Mouse (Mus musculus): ENCODE measurements around the gene Rbbp5. TPM values are rescaled to one million over a fixed set of nuclear protein-coding genes. Genes with fewer than 3 reads are reported as not detected.
"Not testable (repeated sequence)": the region's sequence is repeated elsewhere in the genome, so short reads cannot be mapped to it uniquely, and the experiment has no call there.

Gene Rbbp5
- polyA plus RNA-seq, 1 experiment from 2014 or later: 62.0 TPM

GRCm38 (mm10) chr1:132469519-132469918 is 7.6 kb upstream of the Rbbp5 start:
- Histone ChIP-seq H3K4me2 (replicated peaks) (no peak overlapping the region), H3K4me1 (no peaks in the 10 kb centered on the region), H3K36me3 (peaks cover 21% of the 10 kb centered on the region), H3K9me3 (no peaks in the 10 kb centered on the region), H3K4me3 (no peak overlapping the region), H3K27ac (replicated peaks) (no peak overlapping the region), H3K27me3 (no peaks in the 10 kb centered on the region), H3K9ac (replicated peaks) (no peak overlapping the region)
- ATAC-seq (ENCODE audit: low FRiP score, low read depth): no peak
- WGBS: 96% methylated on average over 7 of the region's 7 CpGs

GRCm38 (mm10) chr1:132470031-132470430 is 7.1 kb upstream of the Rbbp5 start:
- not testable (repeated sequence) for H3K9me3 ChIP-seq; H3K4me3 ChIP-seq; H3K27ac ChIP-seq (replicated peaks); H3K4me2 ChIP-seq (replicated peaks); H3K27me3 ChIP-seq; H3K9ac ChIP-seq (replicated peaks); ATAC-seq (ENCODE audit: low FRiP score, low read depth); H3K4me1 ChIP-seq
- 91% methylated on average over 1 of the region's 1 CpGs for WGBS
- H3K36me3 ChIP-seq: peaks cover 18% of the 10 kb centered on the region

GRCm38 (mm10) chr1:132471032-132471431 is 6.1 kb upstream of the Rbbp5 start:
- ATAC-seq (ENCODE audit: low FRiP score, low read depth): no peak
- 92% methylated on average over 2 of the region's 2 CpGs for WGBS

DNA sequence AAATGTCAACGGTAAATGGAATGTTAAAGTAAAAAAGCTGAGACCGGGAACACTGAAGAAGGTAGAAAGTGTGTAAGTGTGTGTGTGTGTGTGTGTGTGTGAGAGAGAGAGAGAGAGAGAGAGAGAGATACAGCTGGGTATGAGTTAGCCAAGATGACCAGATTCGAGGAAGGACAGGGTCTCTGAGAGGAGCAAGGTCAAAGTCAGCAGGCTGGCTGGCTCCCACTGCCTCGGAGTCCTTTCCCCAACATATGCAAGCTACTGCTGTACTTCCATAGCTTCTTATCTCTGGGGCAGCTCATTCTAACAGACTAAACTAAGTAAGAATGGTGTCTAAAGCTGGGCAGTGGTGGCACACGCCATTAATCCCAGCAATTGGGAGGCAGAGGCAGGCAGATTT is 5.7 kb upstream of the Rbbp5 start:
- Histone ChIP-seq H3K27ac (replicated peaks) (no peak overlapping the region), H3K36me3 (peaks cover 9% of the 10 kb centered on the region; the same call in 1 of the 2 replicates), H3K9ac (replicated peaks) (no peak overlapping the region), H3K9me3 (no peaks in the 10 kb centered on the region), H3K27me3 (no peaks in the 10 kb centered on the region), H3K4me2 (replicated peaks) (no peak overlapping the region), H3K4me1 (peaks cover 6% of the 10 kb centered on the region; the same call in 1 of the 2 replicates), H3K4me3 (no peak overlapping the region)
- 87% methylated on average over 5 of the region's 5 CpGs for WGBS
- no peak for ATAC-seq (ENCODE audit: low FRiP score, low read depth)

More at GRCm38 (mm10) chr1:132471032-132471431, 6.1 kb upstream of the Rbbp5 start:
- Histone ChIP-seq H3K27me3 (no peaks in the 10 kb centered on the region), H3K4me3 (no peak overlapping the region), H3K9me3 (no peaks in the 10 kb centered on the region), H3K4me2 (replicated peaks) (no peak overlapping the region), H3K4me1 (peaks cover 6% of the 10 kb centered on the region; the same call in 1 of the 2 replicates), H3K36me3 (peaks cover 12% of the 10 kb centered on the region; the same call in 1 of the 2 replicates), H3K27ac (replicated peaks) (no peak overlapping the region), H3K9ac (replicated peaks) (no peak overlapping the region)

DNA sequence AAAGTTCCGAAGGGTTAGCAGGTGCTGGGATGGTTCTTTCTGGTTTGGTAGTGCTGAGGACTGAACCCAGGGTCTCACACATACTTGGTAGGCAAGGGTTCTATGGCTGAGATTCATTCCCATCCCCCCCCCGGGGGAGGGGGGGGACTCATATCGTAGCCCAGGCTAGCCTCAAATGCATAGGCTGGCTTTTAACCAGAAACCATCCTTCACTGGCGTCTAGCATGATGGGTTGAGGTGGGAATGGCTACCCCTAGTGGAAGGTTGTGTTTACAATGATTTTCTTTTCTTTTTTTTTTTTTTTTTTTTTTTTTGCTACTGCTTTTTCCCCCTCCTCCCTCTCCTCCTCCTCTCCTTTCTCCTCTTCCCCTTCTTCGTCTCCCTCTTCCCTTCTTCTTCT is 4.6 kb upstream of the Rbbp5 start:
- Histone ChIP-seq H3K4me2 (replicated peaks) (no peak overlapping the region), H3K27me3 (no peaks in the 10 kb centered on the region), H3K9ac (replicated peaks) (no peak overlapping the region), H3K36me3 (no peaks in the 10 kb centered on the region), H3K4me1 (peaks cover 6% of the 10 kb centered on the region; the same call in 1 of the 2 replicates), H3K27ac (replicated peaks) (no peak overlapping the region), H3K9me3 (no peaks in the 10 kb centered on the region), H3K4me3 (no peak overlapping the region)
- 65% methylated on average over 5 of the region's 5 CpGs for WGBS
- no peak for ATAC-seq (ENCODE audit: low FRiP score, low read depth)

- Histone ChIP-seq H3K36me3 (no peaks in the 10 kb centered on the region), H3K9me3 (no peaks in the 10 kb centered on the region), H3K27me3 (no peaks in the 10 kb centered on the region), H3K4me2 (replicated peaks) (no peak overlapping the region), H3K4me3 (no peak overlapping the region), H3K4me1 (peaks cover 18% of the 10 kb centered on the region), H3K9ac (replicated peaks) (no peak overlapping the region), H3K27ac (replicated peaks) (no peak overlapping the region)
- ATAC-seq (ENCODE audit: low FRiP score, low read depth): no peak
- WGBS: 76% methylated on average over 1 of the region's 1 CpGs
These were observed 2.7 kb upstream of the Rbbp5 start for GRCm38 (mm10) chr1:132474496-132474895.

DNA sequence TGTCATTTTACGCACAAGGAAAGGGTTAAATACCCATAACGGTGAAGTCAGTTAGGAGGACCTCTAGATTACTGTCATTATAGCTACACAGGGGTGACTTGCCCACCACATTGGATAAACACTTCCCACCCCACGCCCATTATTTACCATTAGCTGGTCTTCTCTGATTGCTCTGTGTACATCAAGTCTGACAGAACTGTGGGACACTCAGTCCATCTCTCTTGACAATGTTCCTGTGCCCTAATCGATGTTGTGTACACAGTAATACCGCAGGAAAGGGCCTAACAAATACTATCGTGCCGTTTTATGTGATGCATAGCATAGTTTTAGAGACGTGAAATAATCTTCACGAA is 614 bp upstream of the Rbbp5 start:
- peak overlapping the region; percentile 82 for H3K4me2 ChIP-seq (replicated peaks)
- ATAC-seq (ENCODE audit: low FRiP score, low read depth): no peak
- no peaks in the 10 kb centered on the region for H3K9me3 ChIP-seq
- 6% methylated on average over 9 of the region's 9 CpGs for WGBS
- H3K36me3 ChIP-seq: no peaks in the 10 kb centered on the region
- H3K4me3 ChIP-seq: peak overlapping the region; percentile 93
- peak overlapping the region; percentile 88 for H3K9ac ChIP-seq (replicated peaks)
- no peaks in the 10 kb centered on the region for H3K27me3 ChIP-seq
- peaks cover 18% of the 10 kb centered on the region for H3K4me1 ChIP-seq
- peak overlapping the region; percentile 30; the same call in 1 of the 2 replicates for H3K27ac ChIP-seq (replicated peaks)

- WGBS: 89% methylated on average over 1 of the region's 1 CpGs
- Histone ChIP-seq H3K4me1 (peaks cover 18% of the 10 kb centered on the region), H3K9ac (replicated peaks) (no peak overlapping the region), H3K4me2 (replicated peaks) (no peak overlapping the region), H3K36me3 (no peaks in the 10 kb centered on the region), H3K27ac (replicated peaks) (no peak overlapping the region), H3K4me3 (no peak overlapping the region), H3K9me3 (no peaks in the 10 kb centered on the region), H3K27me3 (no peaks in the 10 kb centered on the region)
- ATAC-seq (ENCODE audit: low FRiP score, low read depth): no peak
These were observed 2.3 kb downstream of the Rbbp5 start for GRCm38 (mm10) chr1:132479438-132479837.

- no peak for ATAC-seq (ENCODE audit: low FRiP score, low read depth)
- no peaks in the 10 kb centered on the region for H3K27me3 ChIP-seq
- 89% methylated on average over 2 of the region's 2 CpGs for WGBS
- no peak overlapping the region for H3K9ac ChIP-seq (replicated peaks)
- H3K4me1 ChIP-seq: peaks cover 13% of the 10 kb centered on the region
- H3K4me3 ChIP-seq: no peak overlapping the region
- no peak overlapping the region for H3K4me2 ChIP-seq (replicated peaks)
- no peaks in the 10 kb centered on the region for H3K9me3 ChIP-seq
- H3K36me3 ChIP-seq: peaks cover 15% of the 10 kb centered on the region
- no peak overlapping the region for H3K27ac ChIP-seq (replicated peaks)
These were observed 4.5 kb downstream of the Rbbp5 start for GRCm38 (mm10) chr1:132481619-132482018.

GRCm38 (mm10) chr1:132483234-132483633 is 6.1 kb downstream of the Rbbp5 start:
- 83% methylated on average over 3 of the region's 3 CpGs for WGBS
- Histone ChIP-seq H3K4me1 (peaks cover 7% of the 10 kb centered on the region), H3K27me3 (no peaks in the 10 kb centered on the region), H3K9me3 (no peaks in the 10 kb centered on the region), H3K4me3 (no peak overlapping the region), H3K9ac (replicated peaks) (no peak overlapping the region), H3K27ac (replicated peaks) (no peak overlapping the region), H3K4me2 (replicated peaks) (no peak overlapping the region), H3K36me3 (peaks cover 26% of the 10 kb centered on the region)
- no peak for ATAC-seq (ENCODE audit: low FRiP score, low read depth)

GRCm38 (mm10) chr1:132483759-132484158 is 6.6 kb downstream of the Rbbp5 start:
- peaks cover 2% of the 10 kb centered on the region for H3K4me1 ChIP-seq
- no peak for ATAC-seq (ENCODE audit: low FRiP score, low read depth)
- H3K9me3 ChIP-seq: no peaks in the 10 kb centered on the region
- no peak overlapping the region for H3K4me3 ChIP-seq
- 94% methylated on average over 6 of the region's 6 CpGs for WGBS
- H3K9ac ChIP-seq (replicated peaks): no peak overlapping the region
- no peak overlapping the region for H3K27ac ChIP-seq (replicated peaks)
- no peaks in the 10 kb centered on the region for H3K27me3 ChIP-seq
- H3K36me3 ChIP-seq: peaks cover 32% of the 10 kb centered on the region
- H3K4me2 ChIP-seq (replicated peaks): no peak overlapping the region

DNA sequence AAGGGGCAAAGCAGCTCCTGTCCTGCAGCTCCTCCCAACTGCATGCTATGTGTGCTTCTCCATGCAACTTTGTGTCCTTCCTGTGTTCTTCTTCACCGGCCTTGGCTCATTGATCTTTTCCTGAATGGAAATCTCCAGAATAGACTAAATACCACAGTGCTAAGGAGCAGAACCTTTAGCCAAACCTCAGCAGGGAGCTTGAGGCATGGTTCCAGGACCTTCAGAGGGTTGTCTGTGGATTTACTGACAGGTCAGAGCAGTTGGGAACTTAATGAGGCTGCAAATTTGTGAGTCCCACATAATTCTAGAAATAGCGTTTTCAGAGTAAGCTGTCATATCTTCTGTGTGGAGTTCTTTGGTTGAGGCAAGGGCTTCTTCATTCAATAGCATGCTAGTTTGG is 23.4 kb downstream of the Rbbp5 start:
- Histone ChIP-seq H3K9me3 (no peaks in the 10 kb centered on the region), H3K27ac (replicated peaks) (no peak overlapping the region), H3K9ac (replicated peaks) (no peak overlapping the region), H3K27me3 (no peaks in the 10 kb centered on the region), H3K36me3 (peaks cover 89% of the 10 kb centered on the region), H3K4me2 (replicated peaks) (no peak overlapping the region), H3K4me1 (no peaks in the 10 kb centered on the region), H3K4me3 (no peak overlapping the region)
- 89% methylated on average over 2 of the region's 2 CpGs for WGBS
- no peak for ATAC-seq (ENCODE audit: low FRiP score, low read depth)

- Histone ChIP-seq H3K4me2 (replicated peaks) (no peak overlapping the region), H3K27me3 (no peaks in the 10 kb centered on the region), H3K36me3 (peaks cover 72% of the 10 kb centered on the region), H3K9ac (replicated peaks) (no peak overlapping the region), H3K27ac (replicated peaks) (no peak overlapping the region), H3K4me1 (no peaks in the 10 kb centered on the region), H3K4me3 (no peak overlapping the region), H3K9me3 (no peaks in the 10 kb centered on the region)
- no peak for ATAC-seq (ENCODE audit: low FRiP score, low read depth)
- 94% methylated on average over 5 of the region's 5 CpGs for WGBS
These were observed 28.0 kb downstream of the Rbbp5 start for GRCm38 (mm10) chr1:132505155-132505554.

All from midbrain, embryonic 12.5 days (tissue).